ENCODE assay signal across 22 mouse cellular contexts in genomic region chr3:86017484-86017883, GRCm38 (mm10). TPM values are rescaled to one million over a fixed set of nuclear protein-coding genes. Genes with fewer than 3 reads are reported as not detected.
DNase-seq lines count a peak whose midpoint lies in the region; ATAC-seq and TF ChIP-seq lines count a peak whose summit lies in the region.
"Had no signal": no experiment of that assay in that cellular context is flagged by ENCODE, and none has a peak within 500 bp of the region (broad histone marks: within the 10 kb centered on the region; RNA-seq: fewer than 3 reads in every experiment).

No protein-coding gene starts in this region.

- no peak overlapping the region for H3K4me2 ChIP-seq in heart, embryonic 14.5 days (ENCODE audit: low read length)
- H3K4me2 ChIP-seq in midbrain, postnatal 0 days (ENCODE audit: low read depth, low read length, poor library complexity, severe bottlenecking), result no peak overlapping the region
- H3K4me2 ChIP-seq: hindbrain, embryonic 14.5 days; midbrain, embryonic 11.5 days had no signal

- TF ChIP-seq CTCF in heart, adult 2 months (IDR thresholded peaks at IDR 0.05), result no peak
- TF ChIP-seq CTCF in midbrain, postnatal 0 days (IDR thresholded peaks at IDR 0.05), result no peak

- no peak overlapping the region for H3K4me3 ChIP-seq in heart, embryonic 14.5 days (ENCODE audit: control insufficient read depth in 1 of 2, insufficient read depth in 1 of 2, low read depth in 1 of 2, low read length in 2 of 2)
- no peak overlapping the region for H3K4me3 ChIP-seq in heart, adult 2 months
- H3K4me3 ChIP-seq in midbrain, postnatal 0 days (ENCODE audit: low read depth, low read length), result no peak overlapping the region
- H3K4me3 ChIP-seq: erythroblast, embryonic 14.5 days; limb, embryonic 10.5 days had no signal

- TF ChIP-seq POLR2A in heart, adult 2 months (IDR thresholded peaks at IDR 0.05; ENCODE audit: insufficient read depth, low read depth, low read length), result no peak

- peaks cover 41% of the 10 kb centered on the region for H3K27me3 ChIP-seq in heart, embryonic 14.5 days (ENCODE audit: control insufficient read depth, insufficient read depth, low read length)
- no peaks in the 10 kb centered on the region for H3K27me3 ChIP-seq in heart, adult 2 months (ENCODE audit: control insufficient read depth, insufficient read depth, low read length)
- no peaks in the 10 kb centered on the region for H3K27me3 ChIP-seq in midbrain, postnatal 0 days (ENCODE audit: insufficient read depth, low read length)
- H3K27me3 ChIP-seq: Patski had no signal

- 20% methylated on average over 8 of the region's 8 CpGs for WGBS in heart, embryonic 14.5 days
- 52% methylated on average over 8 of the region's 8 CpGs for WGBS in heart, adult 2 months
- 76% methylated on average over 8 of the region's 8 CpGs for WGBS in midbrain, postnatal 0 days

- intact Hi-C loops in heart, adult 2 months (cut with DNase I), result no loop called here

- no peaks in the 10 kb centered on the region for H3K9me3 ChIP-seq in heart, embryonic 14.5 days (ENCODE audit: control insufficient read depth, low read length)
- H3K9me3 ChIP-seq in midbrain, postnatal 0 days (ENCODE audit: low read length), result no peaks in the 10 kb centered on the region
- H3K9me3 ChIP-seq: limb, embryonic 10.5 days had no signal

- no peaks in the 10 kb centered on the region for H3K79me2 ChIP-seq in heart, adult 2 months (replicated peaks; ENCODE audit: control insufficient read depth, insufficient read depth, low read length)

- ATAC-seq in heart, embryonic 14.5 days (ENCODE audit: insufficient number of reproducible peaks, insufficient read depth, low FRiP score, low read depth), result peak; percentile 85
- no peak for ATAC-seq in midbrain, postnatal 0 days (ENCODE audit: low FRiP score)
- ATAC-seq: Patski had no signal

- DNase-seq in cerebellum, adult 9-10 months, result peak; percentile 5
- DNase-seq in cerebellum, postnatal 14 days, result no peak
- no peak for DNase-seq in heart, adult 2 months
- DNase-seq in right cerebral cortex, adult 18-20 months, result peak; percentile 50
- no peak for DNase-seq in right cerebral cortex, postnatal 14 days
- DNase-seq in midbrain, postnatal 0 days (ENCODE audit: low spot score), result no peak
- DNase-seq in lung, postnatal 14 days, result no peak
- DNase-seq: cerebellum, adult 9-11 months; gastrocnemius, postnatal 36 days; kidney, adult 18-20 months; kidney, postnatal 25 days; lung, postnatal 36 days; spleen, adult 18-20 months; thymus, postnatal 36 days had no signal

- H3K4me1 ChIP-seq in heart, embryonic 14.5 days (ENCODE audit: control insufficient read depth in 2 of 2, insufficient read depth in 2 of 2, low read length in 2 of 2), result peaks cover 4 to 5% of the 10 kb centered on the region in 2 experiments; a peak in 1 of 4 replicates
- H3K4me1 ChIP-seq in heart, adult 2 months (ENCODE audit: control insufficient read depth, insufficient read depth, low read length), result no peaks in the 10 kb centered on the region
- no peaks in the 10 kb centered on the region for H3K4me1 ChIP-seq in midbrain, postnatal 0 days (ENCODE audit: insufficient read depth, low read length)

- H3K36me3 ChIP-seq in heart, embryonic 14.5 days (ENCODE audit: control insufficient read depth, insufficient read depth, low read length), result no peaks in the 10 kb centered on the region
- H3K36me3 ChIP-seq in heart, adult 2 months (ENCODE audit: control insufficient read depth, insufficient read depth, low read length), result no peaks in the 10 kb centered on the region
- no peaks in the 10 kb centered on the region for H3K36me3 ChIP-seq in midbrain, postnatal 0 days (ENCODE audit: insufficient read depth, low read length)
- H3K36me3 ChIP-seq: limb, embryonic 10.5 days had no signal

- no peak overlapping the region for H3K27ac ChIP-seq in heart, embryonic 14.5 days (replicated peaks in 1 of 2; ENCODE audit: control insufficient read depth in 1 of 2, insufficient read depth in 1 of 2, low read depth in 2 of 2, low read length in 2 of 2)
- H3K27ac ChIP-seq in heart, adult 2 months, result no peak overlapping the region
- H3K27ac ChIP-seq in midbrain, postnatal 0 days (ENCODE audit: low read depth, low read length), result no peak overlapping the region
- H3K27ac ChIP-seq: hindbrain, embryonic 14.5 days; limb, embryonic 10.5 days; liver, embryonic 14.5 days had no signal

- no peak for TF ChIP-seq EP300 in heart, adult 2 months (IDR thresholded peaks at IDR 0.05; ENCODE audit: insufficient read depth, low read depth, low read length)

- no peak overlapping the region for H3K9ac ChIP-seq in heart, embryonic 14.5 days (ENCODE audit: low read length)
- no peak overlapping the region for H3K9ac ChIP-seq in heart, adult 2 months (ENCODE audit: low read depth, low read length)
- H3K9ac ChIP-seq in midbrain, postnatal 0 days (replicated peaks; ENCODE audit: low read length, poor library complexity, severe bottlenecking), result no peak overlapping the region
- H3K9ac ChIP-seq: hindbrain, embryonic 14.5 days; liver, embryonic 14.5 days had no signal

RNA-seq across cellular contexts. Expression of gene Prss48, which starts 15.2 kb away (rescaled TPM):
- not detected in 2 replicates for polyA plus RNA-seq in heart, embryonic 14.5 days (2014; fragmentation: Nextera tagmentation; extraction: Ambion mirVana)
- total RNA-seq in heart, adult 2 months (2021), result not detected
- polyA plus RNA-seq in heart, adult 2 months (2012; rRNA removed), result not detected in 2 replicates
- total RNA-seq in midbrain, postnatal 0 days (2014; rRNA removed), result not detected in 2 replicates
- not detected in 2 replicates for polyA plus RNA-seq in midbrain, postnatal 0 days (2015; fragmentation: Nextera tagmentation; extraction: Ambion mirVana)
- total RNA-seq: gastrocnemius, postnatal 36 days had no signal
- polyA plus RNA-seq: erythroblast, embryonic 14.5 days; limb, embryonic 10.5 days; liver, embryonic 14.5 days; midbrain, embryonic 11.5 days; Patski; stomach, embryonic 16.5 days had no signal

RNA-seq across cellular contexts. Expression of gene Sh3d19, which starts 46.6 kb away (rescaled TPM):
- polyA plus RNA-seq in heart, embryonic 14.5 days (2014; fragmentation: Nextera tagmentation; extraction: Ambion mirVana), result 15.2 and 17.6 TPM in 2 replicates
- total RNA-seq in heart, adult 2 months (2021), result 10 to 100 TPM; 19.5 to 22.2 TPM
- polyA plus RNA-seq in heart, adult 2 months (2012; rRNA removed), result 13.5 and 19.3 TPM in 2 replicates
- 25.1 and 32.0 TPM in 2 replicates for total RNA-seq in midbrain, postnatal 0 days (2014; rRNA removed)
- polyA plus RNA-seq in midbrain, postnatal 0 days (2015; fragmentation: Nextera tagmentation; extraction: Ambion mirVana), result 13.5 and 13.8 TPM in 2 replicates

Comparison
In these comparisons a context has a peak if more than half of its experiments do, and no peak if none do; other contexts are left out.
1. DNase-seq: peak in cerebellum, adult 9-10 months (single experiment) and right cerebral cortex, adult 18-20 months (single experiment); none in cerebellum, postnatal 14 days (0 of 2), heart, adult 2 months (0 of 2), right cerebral cortex, postnatal 14 days (single experiment), midbrain, postnatal 0 days (single experiment) and lung, postnatal 14 days (single experiment).